Mouse (Mus musculus) kidney, adult 8-10 months (tissue): ENCODE results near the gene Amy2a5.
"Not testable (repeated sequence)": the region's sequence is repeated elsewhere in the genome, so short reads cannot be mapped to it uniquely, and the experiment has no call there.

Experiments used
- DNase-seq, 2 experiments: peaks; one replicate each; pipeline ENCODE4 v3.0.0; 2022

The Amy2a5 gene

GRCm38 (mm10) chr3:113258737-113259136 lies at the start of gene Amy2a5:
Gene Amy2a5, minus strand, starts transcription at chr3:113258837.
- DNase-seq: not testable (repeated sequence)

GRCm38 (mm10) chr3:113291349-113291748 lies 32.7 kb upstream of the Amy2a5 start, which contains the start of gene Amy2a4:
Gene Amy2a4, minus strand, starts transcription at chr3:113291449.
- not testable (repeated sequence) for DNase-seq

DNA sequence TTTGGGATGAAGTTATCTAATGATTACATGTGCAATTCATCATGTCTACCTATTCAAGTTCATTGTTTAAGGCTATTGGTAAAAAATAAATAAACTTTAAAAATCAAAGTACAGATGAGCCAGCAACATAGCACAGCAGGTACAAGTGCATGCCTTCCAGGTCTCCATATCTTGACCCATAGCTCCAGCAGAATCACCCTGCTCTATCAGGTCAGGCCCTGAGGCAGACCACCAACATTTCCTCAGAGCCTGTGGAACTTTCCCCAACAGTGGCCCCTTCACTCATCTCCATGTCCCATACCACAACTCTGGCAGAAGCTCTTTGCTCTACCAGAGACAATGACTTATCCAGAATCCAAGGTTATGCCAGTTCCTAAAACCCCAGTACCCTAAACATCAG lies 21.6 kb upstream of the Amy2a5 start:
- not testable (repeated sequence) for DNase-seq

GRCm38 (mm10) chr3:113279586-113279985 lies 20.9 kb upstream of the Amy2a5 start:
- DNase-seq: not testable (repeated sequence)

DNA sequence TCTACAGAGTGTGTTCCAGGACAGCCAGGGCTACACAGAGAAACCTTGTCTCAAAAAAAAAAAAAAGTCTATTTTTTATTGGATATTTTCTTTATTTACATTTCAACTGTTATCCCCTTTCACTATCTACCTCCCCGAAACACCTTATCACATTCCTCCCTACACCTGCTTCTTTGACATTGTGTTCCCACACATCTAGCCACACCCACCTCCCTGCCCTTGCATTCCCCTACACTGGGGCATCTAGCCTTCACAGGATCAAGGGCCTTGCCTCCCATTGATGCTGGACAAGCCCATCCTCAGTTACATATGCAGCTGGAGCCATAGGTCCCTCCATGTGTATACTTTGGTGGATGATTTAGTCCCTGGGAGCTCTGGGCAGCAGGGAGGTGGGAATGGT lies 31.5 kb downstream of the Amy2a5 start:
- no peak for DNase-seq
